Mouse (Mus musculus) liver, adult 2 months (tissue): ENCODE results near the gene Wnt6. TPM values are rescaled to one million over a fixed set of nuclear protein-coding genes. Genes with fewer than 3 reads are reported as not detected.
A peak's percentile ranks its signal among the peaks of the same experiment; 100 is the strongest.

ENCODE experiments used
- DNase-seq: peaks from one replicate; pipeline ENCODE4 v3.0.0-alpha.2; 2011; ENCODE audit warnings: low read depth, low spot score; ENCODE audit errors: extremely low read depth
- H3K27ac ChIP-seq: fragments of 200-500 bp; replicated peaks from 2 replicates; pipeline ENCODE4 v1.5.1; 2012; ENCODE audit warnings: low read depth, mild to moderate bottlenecking, control low read depth, inconsistent platforms, low read length; ENCODE audit not compliant: insufficient read depth
- H3K27me3 ChIP-seq: fragments of 200-500 bp; 2 replicates; pipeline ENCODE4 v1.6.1; 2012; ENCODE audit warnings: mild to moderate bottlenecking, moderate library complexity, low read length, inconsistent platforms; ENCODE audit not compliant: control insufficient read depth, insufficient read depth
- H3K36me3 ChIP-seq: fragments of 200-500 bp; 2 replicates; pipeline ENCODE4 v1.6.1; 2012; ENCODE audit warnings: low read length, inconsistent platforms; ENCODE audit not compliant: control insufficient read depth, insufficient read depth
- H3K4me1 ChIP-seq: fragments of 200-500 bp; 2 replicates; pipeline ENCODE4 v1.6.1; 2011; ENCODE audit warnings: low read length; ENCODE audit not compliant: control insufficient read depth, insufficient read depth
- H3K4me3 ChIP-seq: fragments of 200-500 bp; 2 replicates; pipeline ENCODE4 v1.5.1; 2011; ENCODE audit warnings: low read depth, mild to moderate bottlenecking, control low read depth, low read length, moderate library complexity; ENCODE audit not compliant: insufficient read depth
- H3K79me2 ChIP-seq: fragments of 200-500 bp; 2 replicates; pipeline ENCODE4 v1.6.1; 2012; ENCODE audit warnings: inconsistent platforms, mild to moderate bottlenecking, low read length, moderate library complexity; ENCODE audit not compliant: control insufficient read depth, insufficient read depth
- H3K9ac ChIP-seq: fragments of 200-500 bp; 2 replicates; pipeline ENCODE4 v1.6.1; 2012; ENCODE audit warnings: low read depth, mild to moderate bottlenecking, control low read depth, inconsistent platforms, low read length
- CTCF ChIP-seq: fragments of 200-500 bp; IDR thresholded peaks from 2 replicates; pipeline ENCODE4 v1.5.1; 2011; ENCODE audit warnings: low read depth, low read length, control low read depth
- POLR2A ChIP-seq: fragments of 200-500 bp; IDR thresholded peaks from 2 replicates; pipeline ENCODE4 v1.6.1; 2011; ENCODE audit warnings: low read length, control low read depth; ENCODE audit not compliant: insufficient read depth; ENCODE audit errors: extremely low read depth
- whole genome bisulfite sequencing: fragments of 180-500 bp; shearing (Covaris S2); methylation state at CpG from one replicate; pipeline ENCODE4 v1.1.7; 2018; 5-methylcytosine and 5-hydroxymethylcytosine counted together
- polyA plus RNA-seq: library from polyadenylated mRNA; depleted of rRNA; stranded (reverse); fragments of >200 nt; gene quantifications from 2 replicates; pipeline ENCODE4 v1.2.3, GENCODE M21; 2012
- total RNA-seq: library from RNA; depleted of rRNA; stranded (reverse); fragments of >200 nt; gene quantifications from 2 replicates; pipeline ENCODE4 v1.2.3, GENCODE M21; 2014

The Wnt6 gene
- total and polyA plus RNA-seq, 2 experiments: 0.28 TPM; not detected in 1

DNA sequence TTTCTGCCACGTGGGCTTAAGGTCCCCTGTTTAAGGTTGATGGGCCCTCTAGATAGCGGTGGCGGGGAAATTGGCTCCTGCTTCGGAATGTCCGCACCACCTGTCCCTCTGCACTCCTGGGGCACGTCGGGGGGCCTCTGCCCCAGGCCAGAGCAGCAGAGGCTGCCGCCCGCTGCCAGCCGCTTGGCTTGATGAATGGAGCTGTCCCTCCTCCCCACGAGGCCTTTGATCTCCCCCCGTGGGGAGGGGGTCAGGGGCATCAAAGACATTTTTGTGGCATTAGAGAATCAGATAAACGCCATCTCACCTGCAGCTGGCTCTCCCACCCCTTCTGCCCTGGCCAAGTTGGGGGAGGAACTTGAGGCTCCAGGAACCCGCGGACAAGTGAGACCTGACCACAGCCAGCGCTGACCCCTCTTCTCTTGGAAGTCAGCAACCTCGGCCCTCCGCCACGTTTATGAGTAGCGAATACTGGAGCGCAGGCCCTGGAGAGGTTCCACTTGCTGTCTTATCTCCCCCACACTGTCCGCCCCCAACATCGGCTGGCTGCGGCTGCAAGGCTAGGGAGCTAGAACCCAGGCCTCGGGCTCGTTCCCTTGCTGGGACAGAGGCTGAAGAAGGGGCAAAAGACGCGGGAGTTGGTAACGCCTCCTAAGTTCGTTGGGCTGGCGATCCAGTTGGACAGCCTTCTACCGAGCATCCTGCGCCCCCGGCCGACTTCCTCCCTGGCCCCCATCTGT lies 795 bp upstream of the Wnt6 start:
- TF ChIP-seq POLR2A (no peak), CTCF (no peak)
- WGBS: 6% methylated on average over 35 of the region's 35 CpGs
- no peak for DNase-seq
- Histone ChIP-seq H3K36me3 (no peaks in the 10 kb centered on the region), H3K27ac (no peak overlapping the region), H3K79me2 (no peaks in the 10 kb centered on the region), H3K9ac (no peak overlapping the region), H3K4me3 (no peak overlapping the region), H3K27me3 (peaks cover 26% of the 10 kb centered on the region), H3K4me1 (peaks cover 3% of the 10 kb centered on the region; the same call in 1 of the 2 replicates)

DNA sequence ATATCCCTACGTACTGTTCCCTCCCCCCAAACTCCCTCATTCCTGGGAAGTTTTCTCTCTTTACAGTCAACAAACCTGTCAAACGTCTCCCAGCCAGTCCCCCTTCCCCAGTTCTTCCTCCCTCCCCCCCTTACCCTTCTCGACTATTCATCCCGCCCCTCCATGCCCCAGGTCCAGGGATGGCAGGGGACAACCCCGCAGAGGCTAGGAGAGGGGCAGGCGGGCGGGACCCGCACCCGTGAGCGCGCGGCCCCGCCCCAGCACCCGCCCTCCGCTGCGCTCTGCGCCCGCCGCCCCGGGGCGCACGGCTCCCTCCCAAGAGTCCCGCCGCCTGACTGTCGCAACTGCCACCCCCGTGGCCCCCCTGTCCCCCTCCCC lies 236 bp upstream of the Wnt6 start:
- H3K27ac ChIP-seq: no peak overlapping the region
- 3% methylated on average over 19 of the region's 26 CpGs for WGBS
- peaks cover 3% of the 10 kb centered on the region; the same call in 1 of the 2 replicates for H3K4me1 ChIP-seq
- TF ChIP-seq CTCF (no peak), POLR2A (no peak)
- H3K4me3 ChIP-seq: no peak overlapping the region
- H3K27me3 ChIP-seq: peaks cover 26% of the 10 kb centered on the region
- no peaks in the 10 kb centered on the region for H3K36me3 ChIP-seq
- H3K9ac ChIP-seq: no peak overlapping the region
- H3K79me2 ChIP-seq: no peaks in the 10 kb centered on the region
- no peak for DNase-seq

DNA sequence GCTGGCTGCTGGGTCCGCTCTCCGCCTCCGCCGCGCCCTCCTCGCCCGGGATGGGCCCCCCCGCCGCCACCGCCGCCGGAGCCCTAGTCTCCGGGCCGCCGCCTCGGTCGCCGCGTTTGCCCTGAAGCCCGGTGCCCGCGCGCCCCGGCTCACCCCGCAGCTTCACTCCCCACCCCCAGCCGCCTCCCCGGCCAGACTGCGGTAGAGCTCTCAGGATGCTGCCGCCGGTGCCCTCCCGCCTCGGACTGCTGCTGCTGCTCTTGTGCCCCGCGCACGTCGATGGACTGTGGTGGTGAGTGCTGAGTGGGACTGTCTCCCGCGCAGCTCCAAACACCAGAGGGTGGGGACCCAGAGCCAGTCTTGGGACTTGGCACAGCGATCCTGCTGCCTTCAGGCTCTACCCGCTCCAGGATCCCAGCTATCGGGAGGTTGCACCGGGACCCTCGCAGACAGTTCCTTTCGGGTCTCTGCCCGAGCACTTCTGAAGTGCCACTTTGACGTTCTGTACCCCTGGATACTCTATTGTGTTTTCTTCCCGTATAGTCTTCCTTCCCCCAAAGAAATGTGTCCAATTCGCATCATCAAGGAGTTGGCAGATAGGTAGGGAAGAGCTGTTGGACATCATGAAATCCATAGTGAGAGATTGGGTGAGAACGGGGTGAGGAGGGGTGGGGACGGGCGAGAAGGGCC lies 384 bp downstream of the Wnt6 start:
- H3K27me3 ChIP-seq: peaks cover 26% of the 10 kb centered on the region
- H3K27ac ChIP-seq: no peak overlapping the region
- H3K36me3 ChIP-seq: no peaks in the 10 kb centered on the region
- WGBS: 3% methylated on average over 46 of the region's 51 CpGs
- DNase-seq: no peak
- no peak overlapping the region; the same call in 1 of the 2 replicates for H3K9ac ChIP-seq
- TF ChIP-seq POLR2A (no peak), CTCF (no peak)
- no peaks in the 10 kb centered on the region for H3K79me2 ChIP-seq
- peaks cover 3% of the 10 kb centered on the region; the same call in 1 of the 2 replicates for H3K4me1 ChIP-seq
- peak overlapping the region; percentile 28; the same call in 1 of the 2 replicates for H3K4me3 ChIP-seq

DNA sequence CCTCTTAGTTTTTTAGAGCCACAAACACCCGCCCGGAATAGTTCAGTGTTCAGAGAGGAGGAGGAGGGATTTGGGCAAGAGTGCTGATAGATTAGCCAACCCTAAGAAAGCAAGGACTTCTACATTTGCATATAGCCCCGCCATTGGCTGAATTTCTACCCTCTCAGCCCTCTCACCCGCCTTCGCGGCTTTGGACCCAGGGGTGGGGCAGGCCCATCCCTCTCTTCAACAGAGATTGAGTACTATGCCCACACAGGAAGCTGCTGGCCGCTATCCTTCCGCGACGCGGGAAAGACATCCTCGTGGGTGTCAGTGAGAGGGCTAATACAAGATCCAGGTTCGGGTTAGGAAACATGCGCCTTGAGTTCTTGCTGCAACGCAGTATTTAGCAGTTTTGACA lies 1.4 kb downstream of the Wnt6 start:
- peak; percentile 88 for DNase-seq
- under 1% methylated on average over 15 of the region's 15 CpGs for WGBS

DNA sequence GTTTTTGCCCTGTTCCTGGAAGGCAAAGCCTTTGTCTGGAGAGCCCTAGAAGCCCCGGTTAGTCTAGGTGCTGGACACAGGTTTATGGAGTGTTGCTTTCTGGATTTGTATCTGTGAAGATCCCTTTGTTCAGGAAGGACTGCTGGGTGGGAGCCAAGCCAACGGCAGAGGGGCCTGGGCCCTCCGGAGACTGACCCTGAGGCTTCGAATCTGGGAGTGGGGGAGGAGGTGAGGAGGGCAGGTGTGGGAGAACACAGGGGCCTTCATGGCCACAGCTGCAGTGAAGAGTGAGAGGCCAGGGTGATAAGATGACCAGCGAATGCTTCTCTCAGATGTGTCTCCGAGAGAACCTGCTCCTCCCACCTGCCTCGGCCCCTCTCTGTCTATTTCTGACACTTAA lies 2.4 kb downstream of the Wnt6 start:
- Histone ChIP-seq H3K27me3 (peaks cover 23% of the 10 kb centered on the region), H3K27ac (no peak overlapping the region), H3K9ac (no peak overlapping the region), H3K4me1 (peaks cover 3% of the 10 kb centered on the region; the same call in 1 of the 2 replicates), H3K36me3 (no peaks in the 10 kb centered on the region), H3K79me2 (no peaks in the 10 kb centered on the region), H3K4me3 (no peak overlapping the region)
- WGBS: 51% methylated on average over 7 of the region's 7 CpGs
- no peak for TF ChIP-seq POLR2A
- TF ChIP-seq CTCF: no peak
- DNase-seq: no peak

More for the DNA sequence above, 1.4 kb downstream of the Wnt6 start:
- H3K9ac ChIP-seq: no peak overlapping the region
- no peak overlapping the region for H3K27ac ChIP-seq
- TF ChIP-seq CTCF (no peak), POLR2A (no peak)
- H3K4me3 ChIP-seq: no peak overlapping the region
- peaks cover 23% of the 10 kb centered on the region for H3K27me3 ChIP-seq
- H3K79me2 ChIP-seq: no peaks in the 10 kb centered on the region
- H3K36me3 ChIP-seq: no peaks in the 10 kb centered on the region
- H3K4me1 ChIP-seq: peaks cover 3% of the 10 kb centered on the region; the same call in 1 of the 2 replicates
